Mouse (Mus musculus) gastrocnemius, postnatal 25 days (tissue): ENCODE data around the gene Ormdl2. TPM values are rescaled to one million over a fixed set of nuclear protein-coding genes. Genes with fewer than 3 reads are reported as not detected.
"Not testable (repeated sequence)": the region's sequence is repeated elsewhere in the genome, so short reads cannot be mapped to it uniquely, and the experiment has no call there.

Source experiments
- DNase-seq: peaks from one replicate; pipeline ENCODE4 v3.0.0; 2022
- long read RNA-seq, 2 experiments: library from polyadenylated mRNA; stranded (forward); transcript quantifications; one replicate each; pipeline ENCODE4 v2.0.0; 2021
- total RNA-seq, 2 experiments: library from RNA; stranded (reverse); gene quantifications; 1 replicate in 1 of 2; 2 replicates in 1 of 2; pipeline ENCODE4 v1.2.3; 2021

Gene Ormdl2
- 1 to 10 TPM; 3.1 to 3.7 TPM for total RNA-seq
- long read RNA-seq, experiment 1, transcript Ormdl2-201 (4 exons, 1,573 nt) = major isoform, 5 of 11 reads
- long read RNA-seq, experiment 1, partial matches to known transcripts = 0 of 11 reads
- long read RNA-seq, experiment 1, other reads (novel, unspliced or antisense) = 2 of 11 reads
- long read RNA-seq, experiment 2, partial matches to known transcripts = 3 of 12 reads
- long read RNA-seq, experiment 2, other reads (novel, unspliced or antisense) = 2 of 12 reads

DNA sequence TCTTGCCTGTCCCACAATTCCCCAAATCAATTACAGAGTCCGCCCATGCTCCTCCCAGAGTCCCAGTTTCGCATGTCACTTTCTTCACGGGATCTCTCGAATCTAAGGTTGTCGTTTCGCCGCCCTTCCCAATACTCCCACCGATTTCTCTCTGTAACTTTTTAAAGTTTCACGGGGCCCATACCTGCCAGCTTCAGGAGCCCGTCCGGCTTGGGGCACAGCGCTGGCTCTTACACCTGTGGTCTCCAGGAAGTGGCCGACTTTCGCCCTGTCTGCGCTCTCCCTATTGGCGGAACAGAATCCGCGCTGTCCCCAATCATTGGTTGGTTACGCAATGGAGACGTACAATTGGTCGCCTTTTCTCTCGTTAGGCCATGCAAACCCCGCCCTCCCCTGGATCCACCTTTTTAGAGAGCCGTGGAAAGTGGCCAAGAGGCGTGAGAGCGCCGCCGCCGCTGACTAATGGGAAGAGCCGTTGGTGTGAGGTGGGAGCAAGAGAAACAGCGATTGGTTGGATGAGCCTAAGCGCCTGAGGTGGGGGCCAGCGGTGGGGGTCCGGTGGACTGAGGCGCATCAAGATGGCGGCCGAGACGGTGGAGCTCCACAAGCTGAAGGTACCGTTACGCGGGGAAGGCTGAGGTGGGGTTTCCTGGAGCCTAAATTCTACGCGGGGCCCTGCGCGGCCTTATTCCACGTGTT lies at the start of gene Ormdl2:
Gene Ormdl2 (minus strand): TSS at position 288 of the 699 bp plus-strand sequence.
- DNase-seq = peak; percentile 98

DNA sequence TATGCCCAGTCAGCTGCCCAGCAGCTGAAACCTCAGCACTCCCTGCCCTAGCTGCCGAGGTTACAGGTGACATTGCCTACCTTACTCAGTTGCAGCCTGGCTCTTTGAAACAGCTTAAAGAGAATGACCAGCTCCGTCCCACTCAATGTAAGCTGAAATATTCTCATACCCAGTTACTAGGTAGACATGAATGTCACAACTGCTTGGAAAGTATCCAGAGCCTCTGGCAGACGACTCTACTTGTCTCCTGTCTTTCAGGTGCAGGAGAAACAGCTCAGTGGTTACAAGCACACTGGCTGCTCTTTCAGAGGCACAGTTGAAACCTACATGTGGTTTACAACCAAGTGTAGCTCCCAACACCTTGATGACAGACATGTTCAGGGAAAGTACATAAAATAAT lies 48.9 kb upstream of the Ormdl2 start:
- no peak for DNase-seq

DNA sequence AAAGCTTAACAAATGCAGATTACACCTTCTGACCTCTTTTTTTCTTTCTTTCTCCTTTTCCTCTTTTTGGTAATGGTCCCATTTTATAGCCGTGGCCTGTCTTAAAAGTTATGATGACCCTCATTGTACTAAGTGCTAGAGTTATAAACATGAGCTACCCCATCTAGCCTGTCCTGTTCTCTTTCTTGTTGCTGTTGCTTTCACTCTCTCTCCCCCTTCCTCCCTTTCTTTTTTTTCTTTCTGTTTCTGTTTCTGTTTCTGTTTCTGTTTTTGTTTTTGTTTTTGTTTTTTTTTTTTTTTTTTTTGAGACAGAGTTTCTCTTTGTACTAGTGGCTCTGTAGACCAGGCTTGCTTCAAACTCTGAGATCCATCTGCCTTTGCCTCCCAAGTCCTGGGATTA lies 45.1 kb upstream of the Ormdl2 start:
- no peak for DNase-seq

DNA sequence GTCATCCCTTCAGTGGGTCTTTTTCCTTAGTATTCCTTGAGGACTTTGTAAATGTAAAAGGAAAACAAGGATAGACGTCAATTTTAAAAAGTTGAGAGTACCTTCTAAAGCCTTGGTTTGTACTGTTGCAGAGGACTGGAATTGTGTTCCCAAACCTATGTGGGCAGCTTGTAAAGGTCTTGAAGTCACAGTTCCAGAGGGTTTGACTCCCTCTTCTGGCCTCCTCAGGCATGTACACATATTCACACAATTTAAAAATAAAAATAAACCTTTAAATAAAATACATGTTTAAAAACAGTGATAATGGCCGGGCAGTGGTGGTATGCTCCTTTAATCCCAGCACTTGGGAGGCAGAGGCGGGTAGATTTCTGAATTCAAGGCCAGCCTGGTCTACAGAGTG lies 44.6 kb upstream of the Ormdl2 start:
- no peak for DNase-seq

DNA sequence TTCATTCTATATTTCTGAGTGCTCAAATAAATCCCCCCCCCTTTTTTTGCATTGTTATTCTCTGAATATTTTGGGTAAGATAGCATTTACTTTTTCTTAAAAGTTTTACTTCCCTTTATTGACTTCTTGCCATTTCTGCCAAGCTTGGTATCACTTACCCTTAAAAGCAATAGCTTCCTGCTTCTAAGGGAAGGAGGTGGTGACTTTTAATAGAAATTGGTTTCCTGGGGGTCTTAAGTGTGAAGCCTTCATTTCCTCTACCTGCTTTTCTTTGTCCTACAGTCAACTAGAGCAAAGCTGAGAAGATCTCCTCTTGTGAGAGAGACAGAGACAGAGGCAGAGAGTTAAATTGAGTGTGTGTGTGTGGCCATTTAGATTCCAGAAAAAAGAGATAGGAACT lies 39.7 kb upstream of the Ormdl2 start:
- DNase-seq = no peak

DNA sequence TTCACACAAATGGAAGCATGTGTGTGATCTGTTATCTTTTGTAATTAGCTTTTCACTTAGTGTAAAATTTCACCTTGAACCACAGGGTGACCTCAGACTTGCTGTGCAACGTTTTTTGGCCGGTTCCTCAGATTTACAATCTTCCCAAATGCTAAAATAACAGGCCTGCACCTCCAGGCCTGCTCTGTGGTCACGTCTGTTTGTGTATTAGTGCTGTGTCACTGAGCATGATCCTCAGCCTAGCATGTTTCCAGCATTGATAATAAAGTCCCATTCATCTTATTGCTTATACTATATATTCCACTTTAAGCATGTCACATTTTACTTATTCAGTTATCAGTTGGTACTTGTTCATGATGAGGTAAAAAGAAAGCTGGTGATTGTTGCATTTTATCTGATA lies 28.9 kb upstream of the Ormdl2 start:
- DNase-seq = no peak

- DNase-seq = no peak
These were observed 27.0 kb upstream of the Ormdl2 start for GRCm38 (mm10) chr10:128848426-128848825.

DNA sequence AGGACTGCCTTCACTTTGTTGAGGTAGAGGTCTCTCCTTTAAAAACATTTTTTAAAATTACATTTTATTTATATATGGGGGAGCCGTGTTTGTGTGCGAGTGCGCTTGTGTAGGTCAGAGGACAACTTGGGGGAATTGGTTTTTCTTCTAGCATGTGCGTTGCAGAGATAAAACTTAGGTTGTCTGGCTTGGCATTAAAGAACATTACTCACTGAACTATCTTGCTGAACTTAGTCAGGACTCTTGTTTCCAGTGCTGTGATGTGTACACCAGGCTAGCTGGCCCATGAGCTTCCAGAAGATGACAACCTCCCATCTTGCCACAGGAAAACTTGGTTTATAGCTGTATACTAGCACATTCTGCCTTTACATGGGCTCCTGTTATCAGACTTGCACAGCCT lies 25.2 kb upstream of the Ormdl2 start:
- DNase-seq = no peak

- DNase-seq = no peak
These were observed 24.1 kb upstream of the Ormdl2 start for GRCm38 (mm10) chr10:128845516-128845915.

DNA sequence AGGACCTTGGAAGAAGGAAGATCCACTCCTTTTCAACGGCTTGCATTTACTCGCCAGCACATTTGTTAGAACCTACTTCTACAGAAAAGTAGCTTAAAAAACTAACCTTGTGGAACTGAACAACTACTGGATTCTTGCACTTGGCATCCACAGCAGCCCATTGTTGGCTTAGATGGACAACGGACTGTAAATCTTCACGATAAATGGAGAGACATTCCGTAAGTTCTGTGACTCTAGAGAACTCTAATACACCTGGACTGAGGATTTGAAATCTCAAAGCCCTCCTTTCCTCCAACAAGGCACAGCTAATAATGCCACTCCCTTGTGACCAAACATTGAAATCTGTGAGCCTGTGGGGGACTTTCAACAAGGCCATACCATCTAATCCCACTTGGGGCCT lies 21.8 kb upstream of the Ormdl2 start:
- no peak for DNase-seq

- no peak for DNase-seq
These were observed 19.2 kb upstream of the Ormdl2 start for GRCm38 (mm10) chr10:128840612-128841011.

DNA sequence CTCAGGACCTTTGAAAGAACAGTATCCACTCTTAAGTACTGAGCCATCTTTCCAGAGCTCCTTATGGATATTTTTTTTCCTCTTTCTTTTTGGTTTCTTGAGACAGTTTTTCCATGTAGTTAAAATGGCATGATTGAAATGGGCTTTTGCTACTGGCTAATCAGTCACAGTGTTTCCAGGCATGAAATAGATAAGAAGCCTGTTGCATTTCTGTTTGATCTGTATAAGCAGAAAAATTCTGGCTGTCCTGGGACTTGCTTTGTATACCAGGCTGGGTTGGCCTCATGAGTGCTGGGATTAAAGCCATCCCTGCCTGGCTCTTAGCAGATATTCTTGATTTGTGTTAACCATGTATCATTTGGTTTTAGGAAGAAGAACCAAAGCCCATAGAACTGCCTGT lies 18.0 kb upstream of the Ormdl2 start:
- no peak for DNase-seq

- no peak for DNase-seq
These were observed 16.0 kb upstream of the Ormdl2 start for GRCm38 (mm10) chr10:128837400-128837799.

GRCm38 (mm10) chr10:128823821-128824220 lies 2.4 kb upstream of the Ormdl2 start:
- no peak for DNase-seq

GRCm38 (mm10) chr10:128823087-128823486 lies 1.6 kb upstream of the Ormdl2 start:
- not testable (repeated sequence) for DNase-seq

GRCm38 (mm10) chr10:128822135-128822534 lies 690 bp upstream of the Ormdl2 start:
- DNase-seq = no peak

GRCm38 (mm10) chr10:128820217-128820616 lies 1.2 kb downstream of the Ormdl2 start:
- no peak for DNase-seq

- DNase-seq = no peak
These were observed 4.4 kb downstream of the Ormdl2 start, which contains the start of gene Sarnp for GRCm38 (mm10) chr10:128817033-128817432. TSS of gene Sarnp (plus strand) at chr10:128817333.

- DNase-seq = no peak
These were observed 14.4 kb downstream of the Ormdl2 start for GRCm38 (mm10) chr10:128807018-128807417.

DNA sequence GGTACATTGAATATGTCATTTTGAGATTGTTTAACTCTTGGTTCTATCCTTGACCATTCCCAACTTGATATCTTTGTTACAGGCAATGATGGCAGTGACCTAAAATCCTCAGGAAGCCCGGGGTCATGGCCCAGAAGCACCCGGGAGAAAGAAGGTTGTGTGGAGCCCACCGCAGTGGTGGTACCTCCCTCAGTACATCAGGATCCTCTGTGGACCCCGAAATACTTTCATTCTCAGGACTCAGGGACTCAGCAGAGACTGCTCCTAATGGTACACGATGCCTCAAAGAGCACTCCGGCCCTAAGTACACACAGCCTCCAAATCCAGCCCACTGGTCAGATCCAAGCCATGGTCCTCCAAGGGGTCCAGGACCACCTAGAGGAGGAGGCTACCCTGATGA lies 15.4 kb downstream of the Ormdl2 start:
- DNase-seq = no peak

GRCm38 (mm10) chr10:128805092-128806000 lies 16.1 kb downstream of the Ormdl2 start:
- peak; percentile 98 for DNase-seq

- peak; percentile 62 for DNase-seq
These were observed 17.0 kb downstream of the Ormdl2 start, which contains the start of gene Tmem198b for GRCm38 (mm10) chr10:128804271-128805091. TSS of gene Tmem198b (minus strand) at chr10:128804370.
